Mouse (Mus musculus) fibroblast of lung, adult 2 months (primary cell): ENCODE measurements around the gene Heatr5a.
A peak's percentile ranks its signal among the peaks of the same experiment; 100 is the strongest.

Experiments
- DNase-seq: peaks from one replicate; pipeline ENCODE4 v3.0.0-alpha.2; 2011; ENCODE audit warnings: low read depth

Heatr5a gene

DNA sequence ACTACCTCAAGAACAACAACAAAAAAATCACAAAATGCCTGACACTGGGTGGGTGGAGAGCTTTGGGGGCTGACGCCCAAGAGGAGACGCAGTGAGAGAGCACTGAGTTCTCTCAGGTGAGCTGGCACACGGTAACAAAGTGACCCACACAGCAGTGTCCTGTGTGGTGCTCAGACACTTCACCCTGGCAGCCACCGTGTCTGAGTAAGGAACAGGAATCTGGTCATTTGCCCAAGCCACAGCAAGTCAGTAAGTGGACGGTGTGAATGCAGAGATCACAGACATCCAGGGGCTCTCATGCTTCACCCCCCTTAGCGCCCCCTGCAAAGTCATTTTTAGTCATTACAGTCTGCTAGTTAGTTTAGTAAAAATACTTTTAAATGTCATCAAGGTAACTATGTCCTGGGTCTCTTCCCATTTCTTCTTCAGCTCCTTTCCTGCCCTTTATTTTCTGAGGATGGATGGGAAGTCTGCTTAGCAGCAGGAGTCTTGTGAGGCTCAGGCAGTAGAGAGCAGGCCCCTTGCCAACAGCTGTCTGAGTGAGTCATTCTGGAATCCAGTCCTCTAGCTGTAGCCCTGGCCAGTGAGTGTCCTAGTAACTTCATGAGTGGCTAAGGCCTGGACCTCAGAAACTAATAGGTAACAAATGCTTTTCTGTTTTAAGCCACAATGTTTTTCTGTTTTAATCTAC is 88.4 kb downstream of the Heatr5a start:
- DNase-seq: peak; percentile 97

GRCm38 (mm10) chr12:51881775-51882174 is 89.3 kb downstream of the Heatr5a start:
- no peak for DNase-seq

DNA sequence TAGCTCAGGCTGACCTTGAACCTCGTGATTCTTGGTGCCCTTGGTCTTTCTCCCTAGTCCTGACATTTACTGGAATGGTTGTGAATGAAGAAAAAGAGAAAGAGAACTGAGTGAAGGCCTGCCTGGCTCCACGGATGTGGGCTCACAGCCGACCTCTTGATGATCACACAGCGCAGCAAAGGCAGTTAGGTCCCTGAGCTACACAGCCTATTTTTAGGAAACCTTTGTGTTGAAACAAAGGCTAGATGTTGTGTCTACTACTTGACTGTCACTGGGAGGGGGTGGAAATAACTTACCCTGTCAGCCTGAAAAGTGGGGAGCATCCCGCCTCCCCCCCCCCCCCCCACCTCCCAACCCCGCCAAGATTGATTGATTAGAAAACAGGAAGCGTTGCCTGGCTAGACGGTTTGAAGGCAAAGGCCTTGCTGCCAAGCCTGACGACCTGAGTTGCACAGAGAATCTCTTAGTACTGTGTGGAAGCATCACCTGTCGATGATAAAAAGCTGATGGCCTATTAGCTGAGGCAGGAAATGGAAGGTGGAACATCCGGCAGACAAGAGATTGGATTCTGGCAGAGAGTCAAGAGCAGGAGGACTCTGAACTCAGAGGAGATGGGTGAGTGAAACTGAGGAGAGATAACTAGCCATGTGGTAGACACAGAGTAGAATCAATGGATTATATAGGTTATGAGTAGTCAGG is 99.5 kb downstream of the Heatr5a start:
- no peak for DNase-seq

- no peak for DNase-seq
Measured at GRCm38 (mm10) chr12:51869511-51869910, 101.6 kb downstream of the Heatr5a start.

GRCm38 (mm10) chr12:51867076-51867475 is 104.0 kb downstream of the Heatr5a start:
- DNase-seq: no peak

DNA sequence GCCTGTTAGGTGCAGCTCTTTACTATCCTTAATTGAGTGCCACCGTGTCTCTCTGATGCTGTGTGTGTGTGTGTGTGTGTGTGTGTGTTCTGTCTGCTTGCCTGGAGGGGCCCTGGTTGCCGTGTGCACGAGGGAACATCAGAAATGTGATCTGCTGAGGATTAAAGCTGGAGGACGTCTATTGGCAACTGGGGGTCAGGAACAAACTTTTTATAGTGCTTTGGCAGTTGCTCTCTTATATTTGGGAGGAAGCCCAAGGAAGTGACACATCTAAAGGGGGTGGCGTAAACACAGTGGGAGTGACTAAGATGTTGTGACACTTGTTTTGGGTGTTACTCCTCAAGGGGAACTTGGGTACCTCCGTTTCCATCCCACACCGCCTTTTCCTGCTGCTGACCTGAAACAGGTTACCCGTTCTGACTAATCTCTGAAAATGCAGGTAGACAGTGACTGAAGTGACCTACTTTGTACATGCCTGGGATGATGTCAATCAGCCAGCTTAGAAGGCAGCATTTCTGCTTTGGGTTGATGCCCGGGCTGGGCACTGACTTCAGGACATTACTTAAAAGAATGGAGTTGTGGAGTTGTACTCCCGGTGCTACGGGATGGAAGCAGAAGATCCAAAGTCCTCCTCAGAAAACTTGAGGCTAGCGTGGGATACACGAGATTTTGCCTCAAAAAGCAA is 104.8 kb downstream of the Heatr5a start:
- no peak for DNase-seq

GRCm38 (mm10) chr12:51865790-51866179 is 105.3 kb downstream of the Heatr5a start:
- DNase-seq: peak; percentile 27

DNA sequence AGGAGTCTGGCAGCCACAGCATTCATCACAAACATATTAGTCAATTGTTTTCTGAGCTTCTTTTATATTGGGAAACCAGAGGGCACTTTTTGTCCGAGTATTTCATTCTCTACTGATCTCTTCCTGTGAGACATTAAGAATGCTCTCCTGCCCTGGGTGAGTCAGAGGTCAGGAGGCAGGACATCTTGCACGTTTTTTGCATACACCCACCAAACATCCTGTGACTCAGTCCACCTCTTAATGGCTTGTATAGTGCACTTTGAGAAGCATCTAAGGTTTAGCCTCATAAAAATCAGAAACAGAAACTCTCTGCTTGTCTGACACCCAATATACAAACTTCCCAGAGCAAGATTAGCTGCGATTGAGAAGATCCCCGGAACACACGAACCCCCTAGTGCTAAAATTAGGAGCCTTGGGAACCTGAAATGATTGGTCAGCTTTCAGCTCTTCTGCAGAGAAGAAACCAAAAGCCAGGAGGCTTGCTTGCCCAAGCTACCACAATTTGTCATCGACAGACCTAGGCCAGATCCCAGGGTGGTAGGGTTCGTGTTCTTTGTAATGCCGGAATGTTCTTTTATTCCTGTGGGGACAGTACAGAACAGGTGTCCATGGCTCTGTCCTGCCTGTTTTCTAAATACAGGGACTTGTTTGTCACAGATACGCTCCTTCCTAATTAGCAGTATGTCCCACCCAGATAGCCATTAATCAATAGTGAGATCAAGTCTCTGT is 105.9 kb downstream of the Heatr5a start:
- peak; percentile 53 for DNase-seq

GRCm38 (mm10) chr12:51863116-51864002 is 107.8 kb downstream of the Heatr5a start:
- DNase-seq: no peak

- DNase-seq: no peak
Measured at GRCm38 (mm10) chr12:51858134-51859028, 112.7 kb downstream of the Heatr5a start.

DNA sequence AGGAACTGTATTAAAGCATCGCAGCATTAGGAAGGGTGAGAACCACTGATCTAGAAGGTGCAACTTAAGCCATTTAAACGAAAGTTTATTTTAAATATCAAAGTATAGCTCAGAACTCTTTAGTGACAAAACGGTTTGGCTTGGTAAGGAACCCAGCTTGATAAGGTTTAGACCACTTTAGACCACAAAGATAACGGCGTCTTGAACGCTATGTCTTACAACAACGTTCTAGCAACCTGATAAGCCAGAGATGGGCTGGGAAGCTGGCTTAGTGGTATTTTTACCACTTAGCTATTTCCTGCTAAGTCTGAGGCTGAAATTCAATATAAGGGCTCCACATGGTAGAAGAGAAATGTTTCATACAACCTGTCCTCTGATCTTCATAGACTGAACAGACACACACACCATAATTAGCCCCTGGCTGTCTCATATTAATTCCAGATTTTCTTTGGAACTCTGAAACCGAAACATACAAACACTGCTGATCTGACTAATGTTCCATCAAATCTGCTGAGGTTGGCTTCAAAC is 114.3 kb downstream of the Heatr5a start:
- DNase-seq: no peak

GRCm38 (mm10) chr12:51855872-51856271 is 115.2 kb downstream of the Heatr5a start:
- DNase-seq: no peak

DNA sequence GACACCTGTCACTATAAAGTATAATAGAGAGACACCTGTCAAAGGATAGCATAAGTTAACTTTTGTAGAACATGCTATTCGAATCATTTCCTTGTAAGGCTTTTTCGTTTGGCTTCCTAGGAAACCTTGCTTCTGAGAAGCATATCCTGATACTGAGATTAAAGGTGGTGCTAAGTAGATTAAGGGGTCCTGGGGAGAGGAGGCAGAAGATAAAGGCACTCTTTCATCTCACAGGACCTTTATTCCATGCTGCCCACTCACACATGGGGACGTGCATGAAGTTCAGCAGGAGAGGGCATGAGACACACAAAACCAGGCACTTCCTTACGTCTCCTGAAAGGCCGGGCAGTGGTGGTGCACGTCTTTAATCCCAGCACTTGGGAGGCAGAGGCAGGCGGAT is 115.7 kb downstream of the Heatr5a start:
- DNase-seq: no peak

DNA sequence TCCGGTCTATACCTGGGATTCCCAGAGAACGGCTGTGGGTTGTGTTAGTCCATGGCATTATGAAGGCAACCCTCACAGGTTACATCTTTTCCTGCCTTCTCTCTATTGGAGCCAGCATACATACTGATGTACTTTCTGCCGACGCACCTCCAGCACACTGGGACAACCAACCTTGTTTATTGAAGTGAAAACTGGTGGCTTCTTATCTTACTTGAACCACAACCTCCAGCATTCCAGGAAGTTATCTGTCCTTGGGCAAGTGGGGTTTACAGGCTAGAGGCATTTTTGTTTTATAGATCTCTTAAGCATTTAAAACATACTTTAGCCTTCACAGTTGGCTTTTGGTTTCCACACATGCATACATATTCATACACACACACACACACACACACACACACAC is 119.5 kb downstream of the Heatr5a start:
- no peak for DNase-seq

DNA sequence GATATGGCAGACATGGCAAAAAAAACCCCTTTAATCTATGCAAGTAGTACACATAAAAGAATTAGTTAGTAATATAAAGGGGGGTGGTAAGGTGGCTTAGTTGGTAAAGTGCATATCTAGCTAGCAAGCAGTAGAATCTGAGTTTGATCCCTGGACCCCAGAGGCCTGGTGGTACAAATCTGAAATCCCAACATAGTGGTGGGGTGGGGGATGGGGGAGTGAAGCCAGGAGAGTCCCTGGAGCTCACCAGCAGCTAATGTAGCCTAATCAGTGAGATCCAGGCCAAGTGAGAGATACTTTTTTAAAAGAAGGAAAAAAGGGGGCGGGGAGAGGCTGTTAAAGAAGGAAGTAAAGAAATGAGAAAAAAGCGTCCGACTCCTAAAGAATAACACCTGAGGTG is 120.0 kb downstream of the Heatr5a start:
- no peak for DNase-seq

GRCm38 (mm10) chr12:51850339-51850738 is 120.8 kb downstream of the Heatr5a start:
- no peak for DNase-seq

DNA sequence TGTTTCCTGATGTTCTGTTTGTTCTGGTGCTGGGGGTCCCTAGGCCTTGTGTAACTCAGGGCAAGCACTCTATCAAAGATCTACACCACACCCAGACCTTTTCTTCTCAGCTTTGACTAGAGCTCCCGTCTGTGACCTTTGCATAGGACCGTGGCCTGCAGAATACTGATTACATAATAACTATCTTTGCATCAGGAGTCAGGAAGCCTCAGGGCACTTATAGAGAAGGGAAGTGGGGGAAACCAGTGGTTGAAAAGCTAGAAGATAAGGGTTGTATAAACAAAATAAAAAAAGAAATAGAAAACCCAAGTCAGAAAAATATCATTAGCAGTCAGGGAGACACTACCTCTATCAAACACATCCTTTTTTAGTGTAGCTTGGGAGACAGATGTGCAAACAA is 121.2 kb downstream of the Heatr5a start:
- DNase-seq: no peak

DNA sequence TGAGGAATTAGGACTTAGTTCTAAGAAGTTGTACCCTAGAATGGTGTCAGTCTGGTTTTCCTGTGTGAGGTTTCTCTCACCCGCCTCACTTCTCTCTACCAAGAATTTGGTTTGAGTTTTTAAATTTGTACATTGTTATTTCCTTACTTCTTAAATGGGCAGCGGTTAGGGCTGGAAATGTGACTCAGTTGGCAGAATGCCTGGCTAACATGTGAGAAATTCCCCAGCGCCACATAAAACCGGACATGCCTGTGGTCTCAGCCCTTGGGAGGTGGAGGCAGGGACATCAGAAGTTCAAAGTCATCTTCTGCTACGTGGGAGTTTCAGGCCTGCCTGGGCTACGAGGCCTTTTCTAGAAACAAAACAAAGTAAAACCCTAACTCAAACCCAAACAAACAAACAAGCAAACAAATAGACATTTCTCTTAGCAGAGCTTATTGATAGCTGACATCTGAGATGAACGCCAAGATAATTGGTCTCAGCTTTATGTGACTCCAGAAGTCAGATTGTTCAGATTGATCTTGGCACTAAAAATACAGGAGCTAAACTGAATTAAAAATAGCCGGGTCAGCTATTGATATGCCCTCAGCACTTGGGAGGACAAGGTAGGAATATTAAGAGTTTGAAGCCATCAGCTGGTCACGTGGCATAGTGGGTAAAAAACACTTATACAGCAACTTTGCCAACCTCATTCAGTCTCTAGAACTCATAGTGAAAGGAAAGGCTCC is 123.0 kb downstream of the Heatr5a start:
- DNase-seq: peak; percentile 99

GRCm38 (mm10) chr12:51845261-51845660 is 125.9 kb downstream of the Heatr5a start:
- DNase-seq: no peak
